ENCODE assay signal across 11 mouse cellular contexts in the genomic region with DNA sequence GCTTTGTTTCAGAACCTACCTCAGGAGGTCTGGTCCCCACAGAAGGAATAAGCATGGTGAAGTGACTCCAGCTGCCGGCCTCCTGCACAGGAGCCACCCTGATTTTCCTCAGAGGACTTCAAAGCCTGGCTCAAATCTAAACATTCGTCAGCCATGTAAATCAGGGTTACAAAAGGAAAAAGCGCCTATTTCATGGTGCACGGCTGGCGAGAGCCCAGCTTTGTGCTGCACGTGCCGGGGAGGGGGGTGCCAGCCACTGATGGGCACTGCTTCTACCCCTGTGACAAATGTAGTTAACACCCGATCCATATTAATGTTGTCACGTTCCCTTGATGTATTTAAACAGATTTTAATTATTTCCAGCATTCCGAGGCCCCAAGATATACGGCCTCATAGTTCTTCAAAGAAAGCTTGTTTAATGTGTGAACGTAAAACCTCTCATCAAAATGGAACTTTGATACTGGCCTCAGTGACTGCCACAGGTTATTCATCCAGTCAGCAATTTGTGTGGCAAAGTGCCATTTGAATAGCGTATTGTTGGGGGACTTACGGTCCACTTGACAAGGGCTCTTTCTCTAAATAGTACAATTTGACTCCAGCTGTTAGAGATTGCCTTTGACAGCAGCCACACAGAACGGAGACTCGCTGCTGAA.
A peak's percentile ranks its signal among the peaks of the same experiment; 100 is the strongest.
DNase-seq lines count a peak whose midpoint lies in the region; ATAC-seq and TF ChIP-seq lines count a peak whose summit lies in the region.
"Had no signal": no experiment of that assay in that cellular context is flagged by ENCODE, and none has a peak within 500 bp of the region (broad histone marks: within the 10 kb centered on the region; RNA-seq: fewer than 3 reads in every experiment).

No protein-coding gene starts in this region.

- H3K9ac ChIP-seq in lung, embryonic 14.5 days = no peak overlapping the region
- no peak overlapping the region for H3K9ac ChIP-seq in forebrain, postnatal 0 days
- no peak overlapping the region for H3K9ac ChIP-seq in stomach, postnatal 0 days (ENCODE audit: low read length)

- TF ChIP-seq CTCF in lung, embryonic 14.5 days (IDR thresholded peaks at IDR 0.05; ENCODE audit: low read depth) = no peak
- no peak for TF ChIP-seq CTCF in forebrain, postnatal 0 days (IDR thresholded peaks at IDR 0.05; ENCODE audit: low read depth)
- TF ChIP-seq CTCF in stomach, postnatal 0 days (IDR thresholded peaks at IDR 0.05; ENCODE audit: low read depth) = no peak
- no peak for TF ChIP-seq CTCF in kidney, adult 2 months (conservative IDR thresholded peaks at IDR 0.05; ENCODE audit: insufficient read depth, insufficient read length, low read depth, low read length)

- no peaks in the 10 kb centered on the region for H3K36me3 ChIP-seq in lung, embryonic 14.5 days (ENCODE audit: insufficient read depth)
- no peaks in the 10 kb centered on the region for H3K36me3 ChIP-seq in forebrain, postnatal 0 days (ENCODE audit: insufficient read depth)
- H3K36me3 ChIP-seq in midbrain, embryonic 10.5 days = no peaks in the 10 kb centered on the region
- H3K36me3 ChIP-seq in stomach, postnatal 0 days (ENCODE audit: control insufficient read depth, insufficient read depth, low read length) = no peaks in the 10 kb centered on the region
- H3K36me3 ChIP-seq in kidney, adult 2 months (ENCODE audit: control insufficient read depth, insufficient read depth, low read length) = no peaks in the 10 kb centered on the region

- 23% methylated on average over 16 of the region's 16 CpGs for WGBS in lung, embryonic 14.5 days
- 7% methylated on average over 16 of the region's 16 CpGs for WGBS in forebrain, postnatal 0 days
- WGBS in midbrain, embryonic 10.5 days = 17% methylated on average over 16 of the region's 16 CpGs
- 25% methylated on average over 16 of the region's 16 CpGs for WGBS in stomach, postnatal 0 days
- WGBS in kidney, adult 2 months = 45% methylated on average over 16 of the region's 16 CpGs

- no peak for TF ChIP-seq EP300 in stomach, postnatal 0 days (optimal IDR thresholded peaks at IDR 0.05)

- H3K27me3 ChIP-seq in lung, embryonic 14.5 days (ENCODE audit: insufficient read depth, low read length) = no peaks in the 10 kb centered on the region
- H3K27me3 ChIP-seq in forebrain, postnatal 0 days (ENCODE audit: insufficient read depth, low read length) = no peaks in the 10 kb centered on the region
- H3K27me3 ChIP-seq in midbrain, embryonic 10.5 days (ENCODE audit: low read depth, poor library complexity, severe bottlenecking) = peaks cover 87% of the 10 kb centered on the region
- H3K27me3 ChIP-seq in stomach, postnatal 0 days (ENCODE audit: control insufficient read depth, insufficient read depth, low read length) = no peaks in the 10 kb centered on the region
- H3K27me3 ChIP-seq in kidney, adult 2 months (replicated peaks; ENCODE audit: control insufficient read depth, insufficient read depth, low read length) = no peaks in the 10 kb centered on the region
- H3K27me3 ChIP-seq: megakaryocyte, embryonic 14.5 days had no signal

- H3K27ac ChIP-seq in lung, embryonic 14.5 days (ENCODE audit: low read depth) = no peak overlapping the region
- no peak overlapping the region for H3K27ac ChIP-seq in forebrain, postnatal 0 days (ENCODE audit: low read depth, low read length)
- H3K27ac ChIP-seq in midbrain, embryonic 10.5 days (replicated peaks) = peak overlapping the region; percentile 65
- H3K27ac ChIP-seq in stomach, postnatal 0 days (replicated peaks) = 0 out of 2 replicates have a peak overlapping the region, but pooled peaks have one; percentile 9
- no peak overlapping the region for H3K27ac ChIP-seq in kidney, adult 2 months (ENCODE audit: insufficient read depth, low read depth, low read length)

- ATAC-seq in lung, embryonic 14.5 days (ENCODE audit: insufficient read depth) = no peak
- ATAC-seq in forebrain, postnatal 0 days = peak; percentile 54; the same call in 1 of the 2 replicates
- ATAC-seq in stomach, postnatal 0 days (ENCODE audit: low FRiP score, low TSS enrichment) = no peak

- no peak for TF ChIP-seq POLR2A in kidney, adult 2 months (IDR thresholded peaks at IDR 0.05; ENCODE audit: low read depth, low read length)

- no peaks in the 10 kb centered on the region for H3K9me3 ChIP-seq in lung, embryonic 14.5 days (ENCODE audit: low read depth, low read length)
- H3K9me3 ChIP-seq in forebrain, postnatal 0 days (ENCODE audit: low read length) = no peaks in the 10 kb centered on the region
- no peaks in the 10 kb centered on the region for H3K9me3 ChIP-seq in midbrain, embryonic 10.5 days (replicated peaks)
- H3K9me3 ChIP-seq in stomach, postnatal 0 days (ENCODE audit: control insufficient read depth, low read length) = no peaks in the 10 kb centered on the region
- H3K9me3 ChIP-seq: megakaryocyte, embryonic 14.5 days had no signal

- peak overlapping the region; percentile 13; the same call in 1 of the 2 replicates for H3K4me2 ChIP-seq in lung, embryonic 14.5 days
- peak overlapping the region; percentile 32 for H3K4me2 ChIP-seq in forebrain, postnatal 0 days (ENCODE audit: low read depth)
- peak overlapping the region; percentile 24 for H3K4me2 ChIP-seq in stomach, postnatal 0 days (replicated peaks; ENCODE audit: low read depth)

- H3K4me3 ChIP-seq in lung, embryonic 14.5 days (ENCODE audit: low read depth, low read length) = no peak overlapping the region
- H3K4me3 ChIP-seq in forebrain, postnatal 0 days (ENCODE audit: low read depth, low read length) = peak overlapping the region; percentile 4; the same call in 1 of the 2 replicates
- H3K4me3 ChIP-seq in midbrain, embryonic 10.5 days = peak overlapping the region; percentile 33
- H3K4me3 ChIP-seq in stomach, postnatal 0 days (ENCODE audit: low read depth, low read length) = no peak overlapping the region
- H3K4me3 ChIP-seq in kidney, adult 2 months (ENCODE audit: insufficient read depth, low read depth, low read length) = no peak overlapping the region
- H3K4me3 ChIP-seq: megakaryocyte, embryonic 14.5 days had no signal

- peak; percentile 27 for DNase-seq in lung, embryonic 14.5 days
- no peak for DNase-seq in lung, postnatal 14 days
- DNase-seq in forebrain, postnatal 0 days = peak; percentile 41
- peak; percentile 69 for DNase-seq in midbrain, embryonic 10.5 days (ENCODE audit: low spot score)
- peak; percentile 15 for DNase-seq in stomach, postnatal 0 days (ENCODE audit: low spot score)
- DNase-seq in ovary, adult 18-20 months (ENCODE audit: low spot score) = no peak
- DNase-seq in kidney, adult 2 months = no peak
- no peak for DNase-seq in adrenal gland, postnatal 4 days (ENCODE audit: low spot score in 2 of 2)
- DNase-seq: heart, postnatal 36 days; thymus, postnatal 25 days had no signal

- H3K4me1 ChIP-seq in lung, embryonic 14.5 days (ENCODE audit: insufficient read depth) = no peaks in the 10 kb centered on the region
- peaks cover 4% of the 10 kb centered on the region; the same call in 1 of the 2 replicates for H3K4me1 ChIP-seq in forebrain, postnatal 0 days (ENCODE audit: insufficient read depth)
- H3K4me1 ChIP-seq in midbrain, embryonic 10.5 days = peaks cover 42% of the 10 kb centered on the region
- H3K4me1 ChIP-seq in stomach, postnatal 0 days (replicated peaks; ENCODE audit: control insufficient read depth, insufficient read depth) = no peaks in the 10 kb centered on the region
- no peaks in the 10 kb centered on the region for H3K4me1 ChIP-seq in kidney, adult 2 months (ENCODE audit: control insufficient read depth, insufficient read depth, low read length)
- H3K4me1 ChIP-seq: megakaryocyte, embryonic 14.5 days had no signal

Comparison
In these comparisons a context has a peak if more than half of its experiments do, and no peak if none do; other contexts are left out.
1. DNase-seq: peak in lung, embryonic 14.5 days (single experiment), forebrain, postnatal 0 days (single experiment), midbrain, embryonic 10.5 days (single experiment) and stomach, postnatal 0 days (single experiment); none in lung, postnatal 14 days (single experiment), ovary, adult 18-20 months (single experiment), kidney, adult 2 months (single experiment) and adrenal gland, postnatal 4 days (0 of 2).
2. H3K27ac ChIP-seq: peak in midbrain, embryonic 10.5 days (single experiment) and stomach, postnatal 0 days (single experiment); none in lung, embryonic 14.5 days (single experiment), forebrain, postnatal 0 days (single experiment) and kidney, adult 2 months (single experiment).
3. H3K4me3 ChIP-seq: peak in forebrain, postnatal 0 days (single experiment) and midbrain, embryonic 10.5 days (single experiment); none in lung, embryonic 14.5 days (single experiment), stomach, postnatal 0 days (single experiment) and kidney, adult 2 months (single experiment).
4. Peak in every context shown above with its lines, with median percentiles within 50 percentile points of each other: H3K4me2 ChIP-seq.